Mouse (Mus musculus) gastrocnemius, postnatal 14 days (tissue): Measurements from ENCODE around the gene 2210408I21Rik. TPM values are rescaled to one million over a fixed set of nuclear protein-coding genes. Genes with fewer than 3 reads are reported as not detected.

Source experiments
- DNase-seq: peaks from one replicate; pipeline ENCODE4 v3.0.0; 2021; ENCODE audit warnings: mixed read lengths
- intact Hi-C: fragments of 180-260 bp; cut with DNase I; formaldehyde crosslinking; loops from one replicate; pipeline ENCODE4 v1.15.1; 2025; ENCODE audit warnings: low total_unique reads
- total RNA-seq, 2 experiments: library from RNA; stranded (reverse); gene quantifications; 2 replicates each; pipeline ENCODE4 v1.2.3; 2021

2210408I21Rik gene
- total RNA-seq, 2 experiments from 2014 or later, result 2.8 to 3.6 TPM

DNA sequence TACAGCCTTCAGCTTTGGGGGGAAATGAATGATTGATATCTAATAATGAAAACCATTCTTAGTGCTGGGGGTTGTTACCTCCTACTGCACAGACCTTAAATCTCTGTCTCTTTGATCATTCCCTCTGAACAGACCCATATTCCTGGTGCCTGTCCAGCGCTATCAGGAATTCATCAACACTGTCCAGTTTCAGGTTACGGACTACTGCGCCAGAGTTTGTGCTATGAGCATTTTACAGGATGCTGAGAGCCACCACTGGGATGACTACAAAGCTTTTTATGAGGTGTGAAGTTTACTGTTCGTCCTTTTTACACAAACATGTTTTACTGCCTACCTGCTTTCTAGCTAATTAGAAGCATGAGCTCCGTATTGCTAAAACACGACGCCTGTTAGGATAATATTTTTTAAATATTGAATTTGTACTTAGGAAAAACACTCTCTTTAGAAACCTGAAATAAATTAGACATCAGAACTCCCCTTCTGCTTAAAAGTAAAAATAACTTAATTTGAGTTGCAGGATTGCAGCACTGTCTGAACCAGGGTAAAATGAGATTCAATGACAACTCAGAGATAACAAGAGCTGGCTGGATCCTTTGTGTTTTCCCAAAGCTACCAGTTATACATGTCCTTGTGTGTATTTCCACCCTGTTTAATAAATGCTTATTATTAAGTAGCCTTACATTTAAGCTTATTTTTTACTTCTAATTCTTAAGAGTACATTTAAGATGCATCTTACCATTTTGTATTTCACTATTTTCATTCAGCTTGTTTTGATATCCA, 128.2 kb downstream of the 2210408I21Rik start:
- intact Hi-C loops, result no loop called here
- DNase-seq, result no peak

DNA sequence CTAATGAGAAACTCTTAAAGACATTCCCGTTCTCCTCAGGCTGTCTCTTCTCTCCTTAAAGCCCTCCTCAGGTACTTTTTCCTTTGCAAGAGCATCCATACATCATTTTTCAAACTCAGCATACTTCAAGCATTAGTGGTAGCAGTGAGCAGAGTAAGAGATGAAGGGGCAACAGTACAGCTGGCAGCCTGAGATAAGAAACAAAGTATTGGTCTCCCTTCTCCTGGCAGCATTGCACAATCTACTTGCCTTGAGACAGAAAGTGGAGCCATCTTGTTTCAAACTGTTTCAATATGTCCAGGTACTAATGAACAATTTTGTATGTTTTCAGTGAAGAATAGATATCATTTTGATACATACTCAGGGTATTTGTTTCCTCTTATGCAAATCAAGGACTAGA, 129.1 kb downstream of the 2210408I21Rik start:
- intact Hi-C loops, result no loop called here
- DNase-seq, result no peak

DNA sequence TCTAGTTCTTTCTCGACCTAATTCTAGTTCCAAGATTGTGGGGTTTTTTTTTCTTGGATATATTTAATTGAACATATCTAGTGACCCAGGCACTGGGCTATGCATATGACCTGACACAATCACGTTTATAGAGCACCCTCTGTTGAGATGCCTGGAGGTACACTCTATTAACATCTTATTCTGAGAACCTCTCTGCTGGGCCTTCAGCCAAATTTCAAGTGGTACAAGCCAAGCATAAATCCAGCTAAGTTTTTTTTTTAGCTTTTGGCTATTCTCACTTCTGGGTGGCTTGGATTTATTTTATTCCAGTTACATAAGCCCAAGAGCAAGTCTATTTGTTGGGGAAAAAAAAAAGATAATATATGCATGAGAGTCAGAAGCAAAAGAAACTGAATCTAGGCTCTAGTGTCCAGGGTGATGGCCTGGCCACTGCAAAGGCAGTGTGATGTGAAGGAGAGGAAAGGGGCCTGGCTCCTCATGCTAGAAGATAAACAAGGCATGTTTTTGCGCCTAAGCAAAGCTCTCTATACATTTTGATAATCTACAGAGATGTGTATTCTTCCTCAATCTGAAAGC, 139.9 kb downstream of the 2210408I21Rik start:
- DNase-seq, result no peak
- intact Hi-C loops, result no loop called here

DNA sequence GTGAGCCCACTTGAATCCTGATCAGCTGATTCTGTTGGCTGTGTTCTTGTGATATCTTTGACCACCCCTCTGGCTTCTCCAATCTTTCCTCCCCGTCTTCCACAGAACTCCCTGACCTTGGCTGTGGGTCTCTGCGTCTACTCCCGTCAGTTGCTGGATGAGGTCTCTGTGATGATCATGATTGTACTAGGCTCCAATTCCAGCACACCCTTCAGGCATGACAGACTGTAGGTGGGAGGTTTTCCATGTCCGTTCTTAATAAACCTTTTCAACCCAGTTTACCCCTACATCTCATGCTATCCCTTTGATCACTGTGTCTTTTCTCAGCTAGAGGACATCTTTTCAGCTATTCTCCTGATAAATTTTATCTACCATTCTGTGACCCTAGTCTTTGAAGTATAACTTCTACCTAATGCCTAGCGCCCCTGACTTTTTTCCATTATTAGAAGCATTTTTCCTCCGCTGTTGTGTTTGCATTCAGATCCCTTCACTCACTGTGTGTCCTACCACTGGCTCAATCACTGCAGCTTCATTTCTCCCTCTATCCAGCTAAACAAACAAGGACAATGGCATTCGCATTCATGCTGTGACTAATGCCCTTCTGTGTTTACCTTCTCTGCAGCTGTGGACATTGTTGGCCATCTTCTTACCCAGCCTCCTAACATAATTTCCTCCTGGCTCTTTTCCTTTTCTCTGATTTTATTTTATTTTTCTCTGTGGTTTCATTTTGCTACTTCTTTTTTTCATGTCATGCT, 143.5 kb downstream of the 2210408I21Rik start:
- intact Hi-C loops, result no loop called here
- DNase-seq, result no peak

GRCm38 (mm10) chr13:77295519-77295918, 160.2 kb downstream of the 2210408I21Rik start:
- intact Hi-C loops, result no loop called here
- no peak for DNase-seq

DNA sequence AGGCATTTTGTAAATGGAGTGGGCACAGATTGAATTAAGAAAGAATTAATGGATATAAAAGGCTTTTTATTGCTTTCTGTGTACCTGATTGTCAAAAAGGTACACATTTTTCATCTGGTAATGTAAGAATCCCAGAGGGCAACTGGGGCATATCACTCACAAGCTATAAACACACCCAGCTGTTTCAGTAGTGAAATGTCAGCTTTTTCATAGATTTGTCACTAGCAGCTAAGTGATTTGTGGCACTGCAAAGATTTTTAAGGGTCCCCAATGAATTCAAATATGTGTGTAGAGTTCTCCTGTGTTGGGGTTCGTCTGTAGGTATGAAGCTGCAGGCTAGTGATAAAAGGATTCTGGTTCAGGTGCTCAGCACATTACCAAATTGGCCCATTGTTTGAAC, 188.8 kb downstream of the 2210408I21Rik start:
- intact Hi-C loops, result no loop called here
- no peak for DNase-seq

- DNase-seq, result no peak
- intact Hi-C loops, result no loop called here
Measured at GRCm38 (mm10) chr13:77326174-77326959, 191.0 kb downstream of the 2210408I21Rik start.

- intact Hi-C loops, result no loop called here
- DNase-seq, result no peak
Measured at GRCm38 (mm10) chr13:77342097-77342496, 206.8 kb downstream of the 2210408I21Rik start.

- intact Hi-C loops, result no loop called here
- DNase-seq, result no peak
Measured at GRCm38 (mm10) chr13:77385448-77385970, 250.2 kb downstream of the 2210408I21Rik start.

- no peak for DNase-seq
- intact Hi-C loops, result no loop called here
Measured at GRCm38 (mm10) chr13:77386001-77386400, 250.7 kb downstream of the 2210408I21Rik start.

DNA sequence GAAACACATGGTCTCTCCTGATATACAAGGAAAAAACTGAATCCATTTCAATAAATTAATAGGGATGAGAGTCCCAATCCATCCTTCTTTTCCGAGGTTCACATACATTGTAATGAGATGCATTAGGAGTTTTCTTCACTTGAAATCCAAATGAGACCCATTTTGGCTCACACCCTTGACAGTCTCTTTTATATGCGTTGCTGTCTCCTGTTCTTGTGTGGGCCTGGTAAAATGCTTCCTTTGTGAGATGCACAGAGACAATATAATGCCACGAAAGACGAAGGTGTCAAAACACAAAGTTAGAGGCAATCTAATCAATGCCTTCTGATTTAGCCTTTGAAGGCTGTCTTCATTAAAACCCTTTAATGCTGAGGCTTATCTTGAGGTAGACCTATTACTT, 252.8 kb downstream of the 2210408I21Rik start:
- DNase-seq, result no peak
- intact Hi-C loops, result no loop called here

DNA sequence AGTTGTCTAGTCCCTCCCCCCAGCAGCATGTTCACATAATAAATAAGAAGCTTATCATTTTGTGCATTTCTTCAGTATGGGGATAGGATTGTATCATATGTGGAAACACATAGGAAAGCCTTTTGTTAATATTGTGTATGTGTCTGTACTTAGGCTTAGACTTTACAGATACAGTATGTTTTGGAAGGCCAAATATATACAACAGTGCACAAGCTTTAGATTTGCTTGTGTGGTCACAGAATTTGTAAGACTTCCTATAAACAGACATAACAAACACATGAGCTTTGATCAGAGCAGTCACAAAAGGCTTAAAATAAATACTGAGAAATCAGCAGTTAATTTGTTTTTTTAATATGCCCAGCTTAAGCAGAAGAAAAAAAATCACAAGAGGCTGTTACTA, 253.9 kb downstream of the 2210408I21Rik start:
- intact Hi-C loops, result no loop called here
- DNase-seq, result no peak

- intact Hi-C loops, result no loop called here
Measured at GRCm38 (mm10) chr13:77396374-77396773, 261.0 kb downstream of the 2210408I21Rik start.

DNA sequence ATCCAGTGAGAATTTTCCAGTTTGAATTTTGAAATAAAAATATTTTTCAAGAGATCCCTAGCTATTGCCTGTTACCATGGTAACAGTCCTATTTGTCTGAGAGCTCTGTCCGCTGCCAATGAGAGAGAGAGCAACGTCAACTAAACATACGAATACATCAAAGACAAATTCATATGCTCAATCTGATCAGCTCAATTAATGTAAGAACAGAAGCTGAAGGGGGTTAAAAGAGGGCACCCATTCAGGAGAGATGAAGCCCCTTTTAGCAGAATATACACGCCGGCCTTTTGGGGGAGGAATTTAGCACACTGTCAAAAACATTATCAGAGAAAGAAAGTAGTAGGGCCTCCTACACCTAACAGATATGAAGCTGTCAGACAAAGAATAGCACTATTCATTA, 261.6 kb downstream of the 2210408I21Rik start:
- no peak for DNase-seq
- intact Hi-C loops, result no loop called here

More at GRCm38 (mm10) chr13:77396374-77396773, 261.0 kb downstream of the 2210408I21Rik start:
- no peak for DNase-seq

DNA sequence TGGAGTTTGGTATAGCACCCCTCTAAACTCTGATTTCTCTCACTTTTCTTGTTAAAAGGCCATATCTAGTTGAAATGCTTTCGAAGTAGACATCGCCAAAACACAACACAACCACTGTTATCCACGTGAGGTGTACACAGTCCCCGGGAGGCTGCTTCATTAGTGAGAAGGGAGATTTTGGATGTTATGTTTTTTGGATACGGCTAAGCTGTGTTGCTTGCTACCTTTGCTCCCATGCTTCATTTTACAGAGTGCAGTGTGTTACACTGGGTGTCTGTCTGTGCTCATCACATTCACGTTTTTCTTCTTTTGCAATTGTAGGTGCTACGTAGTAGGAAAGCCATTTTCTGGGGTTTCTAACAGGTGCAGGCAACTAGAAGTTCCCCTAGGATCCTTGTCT, 262.3 kb downstream of the 2210408I21Rik start:
- intact Hi-C loops, result no loop called here

GRCm38 (mm10) chr13:77398477-77398876, 263.1 kb downstream of the 2210408I21Rik start:
- intact Hi-C loops, result no loop called here
- no peak for DNase-seq

More for the DNA sequence above, 262.3 kb downstream of the 2210408I21Rik start:
- DNase-seq, result no peak

GRCm38 (mm10) chr13:77400762-77401161, 265.4 kb downstream of the 2210408I21Rik start:
- no peak for DNase-seq
- intact Hi-C loops, result no loop called here

DNA sequence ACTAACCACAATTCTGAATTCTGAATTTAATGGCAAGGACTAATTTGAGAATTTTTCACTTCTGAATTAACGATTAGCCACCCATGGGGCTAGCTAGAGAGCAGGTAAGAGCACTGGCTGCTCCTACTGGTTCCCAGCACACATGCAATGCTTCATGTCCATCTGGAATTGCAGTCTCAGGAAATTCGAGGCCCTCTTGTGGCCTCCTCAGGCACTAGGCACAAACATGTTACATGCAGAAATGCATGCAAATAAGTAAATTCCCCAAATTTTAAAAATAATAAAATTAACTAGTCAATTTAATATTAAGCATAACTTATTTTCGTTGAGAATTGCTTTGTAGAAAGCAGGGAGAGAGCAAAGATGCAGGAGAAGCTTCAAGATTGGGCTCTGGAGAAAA, 273.2 kb downstream of the 2210408I21Rik start:
- intact Hi-C loops, result no loop called here
- DNase-seq, result no peak

- DNase-seq, result no peak
Measured at GRCm38 (mm10) chr13:77409804-77410203, 274.5 kb downstream of the 2210408I21Rik start.

More at GRCm38 (mm10) chr13:77409804-77410203, 274.5 kb downstream of the 2210408I21Rik start:
- intact Hi-C loops, result no loop called here
